Mouse (Mus musculus): ENCODE results near the gene Far2. TPM values are rescaled to one million over a fixed set of nuclear protein-coding genes. Genes with fewer than 3 reads are reported as not detected.

Gene Far2
- under 1 TPM; 0.16 to 0.29 TPM for total RNA-seq (2021)
- long read RNA-seq, experiment 1: 0 reads
- long read RNA-seq, experiment 2: 0 reads

GRCm38 (mm10) chr6:148046881-148047649, at the start of gene Far2:
Far2 (plus strand) TSS chr6:148047259.
- DNase-seq: peak; percentile 7

GRCm38 (mm10) chr6:148000483-148000882, 46.6 kb upstream of the Far2 start:
- DNase-seq: no peak

DNA sequence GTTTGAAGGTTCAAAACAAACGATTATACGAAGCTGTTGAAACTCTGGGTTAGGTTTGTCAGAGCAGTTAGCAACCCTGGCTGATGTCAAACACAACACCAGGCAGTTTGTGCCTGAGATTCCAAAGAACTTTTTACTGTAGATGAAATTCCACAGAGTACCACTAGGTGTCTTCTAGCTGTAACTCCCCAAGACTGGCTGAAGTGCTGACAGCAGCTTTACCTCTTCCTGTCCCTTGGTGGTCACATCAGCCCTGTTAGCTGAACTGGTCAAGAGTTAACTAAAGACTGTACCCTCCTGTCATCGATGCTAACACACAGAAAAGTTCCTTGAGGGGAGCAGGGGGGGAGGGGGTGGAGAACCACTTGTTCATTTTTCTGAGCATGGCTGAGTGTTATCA, 46.0 kb upstream of the Far2 start:
- no peak for DNase-seq

DNA sequence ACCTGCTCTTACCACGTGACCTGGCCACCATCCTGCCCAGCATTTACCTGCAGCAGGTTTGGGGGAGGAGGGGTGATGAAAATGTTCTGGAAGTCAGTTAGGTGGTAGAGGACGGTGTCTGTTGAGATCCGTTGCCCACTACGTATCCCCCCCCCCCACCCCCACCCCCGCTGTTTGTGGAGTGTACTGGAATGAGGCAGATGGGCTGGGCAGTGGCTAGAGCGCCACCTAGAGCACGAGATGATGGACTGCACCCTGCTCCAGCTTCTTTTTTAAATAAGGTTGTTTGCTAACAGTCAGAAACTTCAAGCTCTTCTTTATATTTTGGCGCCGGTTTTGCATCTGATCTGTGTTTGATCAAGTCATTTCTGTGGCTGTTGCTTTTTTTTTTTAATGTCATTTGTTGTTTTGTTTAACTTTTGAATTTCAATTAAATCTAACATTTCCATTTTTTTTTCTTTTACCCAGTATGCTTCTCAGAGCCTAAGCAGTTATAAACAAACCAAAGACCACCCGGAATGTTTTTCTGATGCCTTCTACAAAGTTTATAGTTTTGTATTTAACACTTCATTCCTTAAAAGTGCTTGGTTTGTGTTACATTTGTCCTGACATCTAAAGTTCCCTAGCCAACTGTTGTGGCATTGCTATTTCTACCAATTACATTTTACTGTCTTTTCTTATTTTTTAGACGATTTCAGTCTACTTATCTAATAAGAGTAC, 40.8 kb upstream of the Far2 start:
- DNase-seq: no peak

DNA sequence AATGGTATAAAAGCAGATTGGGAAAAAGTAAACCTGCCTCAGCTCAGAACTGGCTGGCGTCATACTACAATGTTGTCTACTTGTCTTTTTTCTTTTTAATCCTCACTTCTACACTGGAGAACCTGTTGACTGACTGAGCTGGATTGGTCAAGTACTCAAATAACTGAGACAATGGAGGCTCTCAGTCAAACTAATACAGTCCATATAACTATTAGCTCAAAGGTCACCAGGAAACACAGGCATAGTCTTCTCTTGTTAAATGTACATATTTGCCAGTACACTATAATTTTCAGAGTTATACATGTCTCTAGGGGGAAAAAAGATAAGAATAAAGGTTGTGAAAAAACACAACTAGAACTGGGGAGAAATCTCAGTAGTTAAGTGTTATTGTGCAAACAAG, 6.3 kb upstream of the Far2 start:
- DNase-seq: no peak

DNA sequence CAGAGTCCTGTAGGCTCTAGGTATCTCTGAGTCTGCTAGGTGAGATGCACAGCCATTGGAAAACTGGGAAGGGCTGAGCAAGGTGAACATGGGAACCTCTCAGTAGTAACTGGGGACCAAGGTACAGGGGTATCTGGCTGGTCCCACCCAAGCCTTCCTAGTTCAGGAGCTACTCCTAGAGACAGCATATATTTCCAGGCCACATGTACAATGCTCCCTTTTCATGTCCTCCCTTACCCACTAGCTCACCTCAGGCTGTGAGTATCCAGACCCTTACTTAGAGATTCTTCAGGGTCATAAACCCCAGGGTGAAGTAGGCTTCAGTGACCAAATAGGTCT, 560 bp downstream of the Far2 start:
- no peak for DNase-seq

- DNase-seq: no peak
Observed at GRCm38 (mm10) chr6:148063131-148063530, 16.1 kb downstream of the Far2 start.

GRCm38 (mm10) chr6:148066267-148066666, 19.2 kb downstream of the Far2 start:
- no peak for DNase-seq

- DNase-seq: peak; percentile 8
Observed at GRCm38 (mm10) chr6:148068786-148069185, 21.7 kb downstream of the Far2 start.

DNA sequence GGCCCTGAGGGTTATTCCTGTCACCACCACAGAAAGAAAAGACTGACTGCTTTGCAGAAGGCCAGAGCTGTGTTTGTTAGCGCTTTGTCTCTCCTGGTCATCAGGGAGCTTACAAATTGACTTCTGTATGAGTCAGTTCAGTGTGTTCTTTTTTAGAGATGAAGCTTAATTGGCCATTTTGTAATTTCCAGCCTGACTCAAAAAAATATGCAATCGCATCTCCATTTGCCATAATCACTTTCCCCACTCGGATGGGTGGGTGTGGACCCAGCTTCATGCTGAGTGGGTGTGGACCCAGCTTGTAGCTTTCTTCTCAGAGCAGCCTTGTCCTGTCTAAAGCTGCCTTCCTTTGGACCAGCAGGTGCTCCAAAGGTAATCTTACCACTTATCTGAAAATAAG, 26.5 kb downstream of the Far2 start:
- DNase-seq: no peak

- no peak for DNase-seq
Observed at GRCm38 (mm10) chr6:148074211-148074864, 27.3 kb downstream of the Far2 start.

DNA sequence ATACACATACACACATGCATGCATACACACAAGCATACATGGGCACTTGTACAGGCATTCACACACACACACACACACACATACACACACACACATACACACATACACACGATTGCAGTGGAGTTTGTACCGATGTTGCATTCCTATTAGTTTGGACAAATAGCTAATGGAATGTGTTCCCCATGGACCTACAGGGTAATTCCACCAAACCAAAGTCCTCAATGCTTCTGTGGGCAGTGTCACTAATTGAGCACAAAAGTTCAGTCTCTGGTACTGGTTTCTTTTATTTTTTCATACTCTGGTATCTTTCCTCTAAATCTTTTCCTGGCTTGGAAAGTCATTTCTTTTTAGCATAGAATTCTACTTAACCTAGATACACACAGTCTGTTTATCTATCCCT, 36.8 kb downstream of the Far2 start:
- DNase-seq: no peak

GRCm38 (mm10) chr6:148084403-148084802, 37.3 kb downstream of the Far2 start:
- DNase-seq: no peak

DNA sequence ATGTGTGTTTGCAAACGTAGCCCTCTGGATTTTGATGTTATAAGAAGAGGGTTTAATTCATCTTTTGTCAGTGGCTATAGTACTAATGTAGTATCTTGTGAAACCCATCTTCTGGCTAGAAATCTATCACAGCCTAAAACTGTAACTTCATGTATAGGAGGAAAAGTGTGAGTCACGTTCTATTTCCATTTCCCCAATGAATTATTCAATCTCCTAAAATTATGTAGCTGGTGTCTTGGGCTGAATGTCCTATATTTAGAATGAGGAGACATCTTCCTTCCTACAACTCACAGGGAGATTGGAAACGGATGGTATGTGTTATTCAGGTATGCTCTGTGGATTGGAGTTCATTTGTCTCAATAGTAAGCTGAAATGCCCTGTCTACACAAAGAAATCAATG, 50.0 kb downstream of the Far2 start:
- no peak for DNase-seq

DNA sequence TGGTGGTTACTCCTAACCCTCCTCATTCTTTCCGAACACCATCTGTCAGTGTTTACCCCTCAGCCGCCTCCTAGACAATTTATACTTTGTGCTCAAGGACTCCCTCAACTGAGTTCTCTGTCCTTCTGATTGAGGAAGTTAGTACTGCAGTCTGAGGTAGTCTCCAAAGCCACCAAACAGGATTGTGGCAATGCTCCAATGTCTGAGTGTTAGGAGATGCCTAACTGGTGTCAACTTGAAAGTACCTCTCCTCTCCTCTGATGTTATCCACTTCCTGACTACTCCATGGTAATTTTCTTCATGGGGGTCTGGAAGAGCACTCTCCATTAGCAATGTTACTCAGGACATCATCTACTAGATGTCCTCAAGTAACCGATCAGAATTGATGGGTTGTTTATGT, 54.9 kb downstream of the Far2 start:
- no peak for DNase-seq

DNA sequence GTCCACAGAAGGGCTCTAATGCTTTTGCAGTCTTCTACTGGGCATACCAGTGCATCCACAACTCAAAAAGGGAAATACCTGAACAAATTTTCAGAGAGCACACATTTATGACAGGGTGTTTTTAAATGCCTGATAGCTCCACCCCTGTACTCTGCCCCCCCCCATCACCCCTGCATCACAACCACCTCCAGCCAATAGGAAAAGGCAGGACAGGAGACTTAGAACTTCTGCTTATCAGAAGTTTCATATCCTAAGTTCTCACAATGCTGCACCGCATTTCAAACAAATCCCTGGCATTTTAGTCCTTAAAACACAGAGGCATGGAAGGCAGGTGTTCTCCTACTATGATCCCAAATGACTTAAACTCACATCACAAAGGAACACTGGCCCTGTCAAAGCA, 55.4 kb downstream of the Far2 start:
- no peak for DNase-seq

GRCm38 (mm10) chr6:148104212-148104611, 57.2 kb downstream of the Far2 start:
- peak; percentile 27 for DNase-seq

DNA sequence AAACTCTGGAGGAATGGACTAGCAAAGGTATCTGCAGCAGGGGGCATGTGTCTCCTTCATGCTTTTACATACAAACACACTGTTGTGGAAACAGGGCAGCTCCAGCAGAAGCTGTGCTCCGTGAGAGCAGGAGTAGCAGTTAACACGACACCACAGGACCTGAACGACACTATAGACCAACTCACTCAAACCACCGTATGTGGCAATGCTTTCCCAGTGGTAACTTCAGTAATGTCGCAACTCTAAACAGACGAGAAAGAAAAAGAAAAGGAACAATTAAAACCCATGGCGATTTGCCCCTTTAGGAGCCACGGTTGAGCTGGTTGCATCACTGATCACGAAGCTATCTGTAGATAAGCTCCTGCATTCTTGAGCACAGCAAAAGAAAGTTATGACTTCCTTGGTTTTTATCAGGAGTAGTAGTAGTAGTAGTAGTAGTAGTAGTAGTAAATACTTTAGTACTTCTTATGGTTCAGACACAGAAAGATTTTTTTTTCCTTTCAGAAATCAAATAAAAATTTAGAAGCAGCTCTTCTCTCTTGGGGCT, 58.7 kb downstream of the Far2 start:
- no peak for DNase-seq

DNA sequence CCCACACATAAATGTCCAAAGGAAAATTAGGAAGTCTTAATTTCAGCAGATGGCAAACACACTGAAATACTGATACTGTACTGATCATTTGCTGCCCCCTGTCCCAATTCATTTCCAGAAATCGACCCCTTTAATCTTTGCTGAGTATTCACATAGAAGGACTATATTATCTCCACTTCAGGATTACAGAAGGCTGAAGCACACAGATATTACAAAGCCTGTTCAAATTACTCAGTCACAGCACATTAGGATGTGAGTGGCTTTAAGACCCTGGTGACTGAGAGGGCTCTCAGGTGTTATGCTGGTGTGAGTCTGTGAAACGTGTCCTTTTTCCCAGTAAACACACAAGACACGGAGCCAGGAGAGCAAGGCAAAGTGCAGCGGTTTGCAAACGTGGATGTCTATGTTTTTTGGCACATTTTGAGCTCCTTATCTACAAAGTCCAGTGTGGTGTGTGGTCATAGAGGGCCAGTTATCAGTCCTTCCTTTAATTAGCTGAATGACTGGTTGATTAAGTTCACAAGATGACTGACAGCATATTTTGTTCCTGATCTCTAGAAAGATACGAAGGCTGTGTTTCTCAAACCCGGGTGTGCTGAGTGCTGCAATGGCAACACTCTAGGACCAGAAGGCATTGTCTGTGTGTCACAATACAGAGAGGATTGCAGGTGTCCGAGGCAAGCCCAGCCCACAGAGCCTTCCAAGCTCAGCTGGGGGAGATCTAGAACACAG, 61.8 kb downstream of the Far2 start:
- DNase-seq: no peak

- DNase-seq: no peak
Observed at GRCm38 (mm10) chr6:148110996-148111633, 64.1 kb downstream of the Far2 start.

- no peak for DNase-seq
Observed at GRCm38 (mm10) chr6:148116371-148116770, 69.3 kb downstream of the Far2 start.

- no peak for DNase-seq
Observed at GRCm38 (mm10) chr6:148116907-148117306, 69.8 kb downstream of the Far2 start.

All from gastrocnemius, postnatal 10 days (tissue).